Mouse (Mus musculus) hindbrain, embryonic 16.5 days (tissue): ENCODE measurements around the gene Atxn7l2. TPM values are rescaled to one million over a fixed set of nuclear protein-coding genes. Genes with fewer than 3 reads are reported as not detected.

Experiments used
- ATAC-seq: fragments of 200-750 bp; cut with Nextera tagmentation; 2 replicates; pipeline ENCODE4 v1.8.0; 2017; ENCODE audit warnings: moderate TSS enrichment, moderate library complexity
- H3K27ac ChIP-seq: fragments of 300-500 bp; sonication (generic); 2 replicates; pipeline ENCODE4 v1.5.1; 2014; ENCODE audit warnings: low read depth, mild to moderate bottlenecking, control low read depth, low read length, moderate library complexity
- H3K27me3 ChIP-seq: fragments of 300-500 bp; sonication (generic); replicated peaks from 2 replicates; pipeline ENCODE4 v1.6.1; 2014; ENCODE audit warnings: low read length; ENCODE audit not compliant: control insufficient read depth, insufficient read depth
- H3K36me3 ChIP-seq: fragments of 300-500 bp; sonication (generic); 2 replicates; pipeline ENCODE4 v1.6.1; 2014; ENCODE audit warnings: mild to moderate bottlenecking, low read length, moderate library complexity, mixed read lengths; ENCODE audit not compliant: control insufficient read depth, insufficient read depth
- H3K4me1 ChIP-seq: fragments of 300-500 bp; sonication (generic); 2 replicates; pipeline ENCODE4 v1.6.1; 2014; ENCODE audit warnings: low read depth, low read length; ENCODE audit not compliant: control insufficient read depth, insufficient read depth
- H3K4me2 ChIP-seq: fragments of 300-500 bp; sonication (generic); 2 replicates; pipeline ENCODE4 v1.6.1; 2014; ENCODE audit warnings: mild to moderate bottlenecking, low read length, control low read depth, moderate library complexity
- H3K4me3 ChIP-seq: fragments of 300-500 bp; sonication (generic); 2 replicates; pipeline ENCODE4 v1.5.1; 2014; ENCODE audit warnings: mild to moderate bottlenecking, low read length, control low read depth, moderate library complexity
- H3K9ac ChIP-seq: fragments of 300-500 bp; sonication (generic); 2 replicates; pipeline ENCODE4 v1.6.1; 2014; ENCODE audit warnings: low read depth, mild to moderate bottlenecking, control low read depth, low read length, moderate library complexity
- H3K9me3 ChIP-seq: fragments of 300-500 bp; sonication (generic); 2 replicates; pipeline ENCODE4 v1.6.1; 2014; ENCODE audit warnings: mild to moderate bottlenecking, low read length, moderate library complexity; ENCODE audit not compliant: control insufficient read depth
- WGBS: fragments of 180-500 bp; shearing (Covaris S2); extraction: QIAGEN DNeasy Blood & Tissue Kit; methylation state at CpG from one replicate; pipeline ENCODE4 v1.1.7; 2014; 5-methylcytosine and 5-hydroxymethylcytosine counted together
- polyA plus RNA-seq: library from polyadenylated mRNA; unstranded; fragments of >200 nt; fragmentation: Nextera tagmentation; extraction: Ambion mirVana; gene quantifications from 2 replicates; pipeline ENCODE4 v1.2.1, GENCODE M21; 2015

Gene Atxn7l2
- polyA plus RNA-seq, 1 experiment from 2014 or later, result 19.6 TPM

DNA sequence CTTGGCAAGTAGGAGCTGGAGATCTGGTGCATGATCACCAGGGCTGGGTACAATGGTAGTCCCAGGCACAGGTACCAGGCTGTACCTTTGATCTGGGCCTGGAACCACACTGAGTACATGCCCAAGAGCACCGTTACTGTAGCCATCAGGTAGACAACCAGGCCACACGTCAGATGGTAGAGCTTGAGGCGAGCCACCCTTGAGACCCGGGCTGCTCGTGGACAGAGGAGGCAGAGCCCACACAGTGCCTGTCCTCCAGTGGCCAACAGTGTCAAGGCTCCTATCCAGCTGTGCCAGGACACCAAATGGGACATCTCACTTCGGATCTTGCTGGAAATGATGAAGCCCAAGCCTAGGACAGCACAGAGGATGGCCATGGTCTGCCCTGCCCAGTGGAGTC is 11.5 kb downstream of the Atxn7l2 start:
- Histone ChIP-seq H3K27me3 (no peaks in the 10 kb centered on the region), H3K4me1 (peaks cover 22% of the 10 kb centered on the region)

DNA sequence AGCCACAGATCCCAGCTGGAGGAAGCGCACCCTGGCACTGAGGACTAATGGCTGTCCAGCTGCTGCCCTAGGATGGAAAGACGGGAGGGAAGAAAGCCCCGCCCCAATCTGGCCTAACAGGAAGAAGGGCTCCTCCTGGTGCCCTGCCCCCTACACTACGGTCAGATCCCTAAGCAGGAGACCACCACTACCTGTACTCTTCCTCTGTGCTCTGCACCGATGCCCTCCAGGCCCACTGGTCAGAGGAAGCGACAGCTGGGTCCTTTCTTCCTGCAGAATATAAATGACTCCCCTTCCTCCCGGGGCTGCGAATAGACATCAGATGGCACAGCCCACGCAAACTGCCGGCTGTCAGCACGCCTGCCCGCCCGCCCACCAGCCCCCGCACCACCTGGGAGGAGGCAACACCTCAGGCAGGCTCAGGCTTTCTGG is 13.7 kb downstream of the Atxn7l2 start:
- ATAC-seq, result peak; percentile 21
- Histone ChIP-seq H3K27ac (peak overlapping the region; percentile 13), H3K36me3 (peaks cover 5% of the 10 kb centered on the region), H3K9me3 (no peaks in the 10 kb centered on the region), H3K4me2 (peak overlapping the region; percentile 30), H3K27me3 (no peaks in the 10 kb centered on the region), H3K4me1 (peaks cover 22% of the 10 kb centered on the region), H3K4me3 (no peak overlapping the region), H3K9ac (peak overlapping the region; percentile 54)
- 6% methylated on average over 14 of the region's 14 CpGs for WGBS

More for the DNA sequence above, 11.5 kb downstream of the Atxn7l2 start:
- 95% methylated on average over 6 of the region's 6 CpGs for WGBS
- H3K27ac ChIP-seq, result no peak overlapping the region
- no peak for ATAC-seq
- no peaks in the 10 kb centered on the region for H3K9me3 ChIP-seq
- H3K9ac ChIP-seq, result no peak overlapping the region
- H3K4me2 ChIP-seq, result no peak overlapping the region
- peaks cover 13% of the 10 kb centered on the region for H3K36me3 ChIP-seq
- no peak overlapping the region for H3K4me3 ChIP-seq

DNA sequence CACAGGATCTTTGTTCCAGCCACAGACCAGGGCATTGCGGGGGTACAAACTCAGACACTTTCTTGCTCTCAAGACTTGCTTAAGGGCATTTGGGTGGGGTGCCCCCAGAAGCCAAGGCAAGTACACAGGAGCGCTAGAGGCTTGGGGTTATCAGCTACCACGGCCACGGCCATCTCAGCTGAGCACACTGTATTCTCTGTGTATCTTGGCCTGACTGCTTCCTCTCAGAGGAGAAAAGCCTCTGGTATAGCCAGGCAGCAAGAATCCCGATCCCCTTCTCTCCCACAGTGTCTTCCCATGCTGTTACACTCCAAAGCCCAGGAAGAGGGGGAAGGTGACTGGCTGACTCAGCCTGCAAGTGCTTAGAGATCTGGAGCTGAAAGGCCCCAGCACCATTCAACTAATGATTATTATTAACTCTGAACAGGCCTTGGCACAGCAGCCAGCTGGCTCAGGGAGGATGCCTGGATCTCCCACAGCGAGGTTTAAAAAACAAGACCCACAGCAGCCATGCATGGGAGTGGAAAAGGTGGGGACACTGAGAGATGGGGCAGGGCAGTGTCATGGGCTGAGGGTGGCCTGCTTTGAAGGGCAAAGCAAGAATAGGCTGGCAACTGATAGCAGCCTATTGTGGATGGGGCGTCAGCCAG is 14.7 kb downstream of the Atxn7l2 start:
- no peaks in the 10 kb centered on the region for H3K9me3 ChIP-seq
- ATAC-seq, result no peak
- no peak overlapping the region for H3K4me3 ChIP-seq
- peak overlapping the region; percentile 73 for H3K27ac ChIP-seq
- 0 out of 2 replicates have a peak overlapping the region, but pooled peaks have one; percentile 3 for H3K9ac ChIP-seq
- no peak overlapping the region for H3K4me2 ChIP-seq
- no peaks in the 10 kb centered on the region for H3K27me3 ChIP-seq
- H3K36me3 ChIP-seq, result 0 out of 2 replicates have a peak, but pooled peaks cover 4% of the 10 kb centered on the region
- H3K4me1 ChIP-seq, result peaks cover 19% of the 10 kb centered on the region
- 59% methylated on average over 7 of the region's 7 CpGs for WGBS

- WGBS, result 89% methylated on average over 4 of the region's 4 CpGs
- Histone ChIP-seq H3K27me3 (no peaks in the 10 kb centered on the region), H3K4me3 (no peak overlapping the region), H3K27ac (no peak overlapping the region), H3K4me2 (no peak overlapping the region), H3K36me3 (0 out of 2 replicates have a peak, but pooled peaks cover 6% of the 10 kb centered on the region), H3K9ac (no peak overlapping the region), H3K9me3 (no peaks in the 10 kb centered on the region), H3K4me1 (peaks cover 19% of the 10 kb centered on the region)
- no peak for ATAC-seq
Observed at GRCm38 (mm10) chr3:108195287-108195686, 15.4 kb downstream of the Atxn7l2 start.

DNA sequence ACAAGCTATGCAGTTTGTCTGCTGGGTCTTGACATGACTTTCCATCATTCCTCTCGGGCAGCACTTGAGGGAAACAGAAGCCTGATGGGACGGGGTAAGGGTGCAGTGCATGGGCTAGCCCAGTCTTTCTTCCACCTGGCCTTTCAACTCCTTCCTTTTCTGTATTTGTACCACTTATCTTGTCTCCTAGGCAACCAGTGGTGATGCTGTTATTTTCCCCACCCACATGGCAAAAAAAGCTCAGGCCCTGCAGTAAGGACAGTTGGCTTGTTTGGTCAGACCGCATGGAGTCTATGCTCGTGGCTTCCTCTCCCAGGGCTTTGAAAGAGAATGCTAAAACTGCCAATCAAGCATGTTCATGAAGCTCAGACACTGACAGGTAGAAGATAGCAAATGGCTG is 17.0 kb downstream of the Atxn7l2 start:
- no peaks in the 10 kb centered on the region for H3K9me3 ChIP-seq
- 83% methylated on average over 4 of the region's 4 CpGs for WGBS
- peaks cover 19% of the 10 kb centered on the region for H3K4me1 ChIP-seq
- no peaks in the 10 kb centered on the region for H3K27me3 ChIP-seq
- H3K36me3 ChIP-seq, result 0 out of 2 replicates have a peak, but pooled peaks cover 4% of the 10 kb centered on the region
- H3K4me2 ChIP-seq, result no peak overlapping the region
- H3K9ac ChIP-seq, result no peak overlapping the region
- no peak overlapping the region for H3K27ac ChIP-seq
- H3K4me3 ChIP-seq, result no peak overlapping the region
- no peak for ATAC-seq

- Histone ChIP-seq H3K9ac (no peak overlapping the region), H3K27ac (no peak overlapping the region), H3K4me2 (no peak overlapping the region), H3K4me1 (peaks cover 19% of the 10 kb centered on the region), H3K27me3 (no peaks in the 10 kb centered on the region), H3K9me3 (no peaks in the 10 kb centered on the region), H3K36me3 (peaks cover 7% of the 10 kb centered on the region; the same call in 1 of the 2 replicates), H3K4me3 (no peak overlapping the region)
- ATAC-seq, result no peak
- WGBS, result 64% methylated on average over 5 of the region's 5 CpGs
Observed at GRCm38 (mm10) chr3:108189897-108190296, 20.8 kb downstream of the Atxn7l2 start.

- Histone ChIP-seq H3K9me3 (no peaks in the 10 kb centered on the region), H3K27me3 (no peaks in the 10 kb centered on the region), H3K4me2 (no peak overlapping the region), H3K4me3 (no peak overlapping the region), H3K4me1 (peaks cover 19% of the 10 kb centered on the region), H3K27ac (no peak overlapping the region), H3K36me3 (peaks cover 7% of the 10 kb centered on the region; the same call in 1 of the 2 replicates), H3K9ac (no peak overlapping the region)
- 69% methylated on average over 9 of the region's 9 CpGs for WGBS
- ATAC-seq, result no peak
Observed at GRCm38 (mm10) chr3:108188716-108189490, 21.8 kb downstream of the Atxn7l2 start.

DNA sequence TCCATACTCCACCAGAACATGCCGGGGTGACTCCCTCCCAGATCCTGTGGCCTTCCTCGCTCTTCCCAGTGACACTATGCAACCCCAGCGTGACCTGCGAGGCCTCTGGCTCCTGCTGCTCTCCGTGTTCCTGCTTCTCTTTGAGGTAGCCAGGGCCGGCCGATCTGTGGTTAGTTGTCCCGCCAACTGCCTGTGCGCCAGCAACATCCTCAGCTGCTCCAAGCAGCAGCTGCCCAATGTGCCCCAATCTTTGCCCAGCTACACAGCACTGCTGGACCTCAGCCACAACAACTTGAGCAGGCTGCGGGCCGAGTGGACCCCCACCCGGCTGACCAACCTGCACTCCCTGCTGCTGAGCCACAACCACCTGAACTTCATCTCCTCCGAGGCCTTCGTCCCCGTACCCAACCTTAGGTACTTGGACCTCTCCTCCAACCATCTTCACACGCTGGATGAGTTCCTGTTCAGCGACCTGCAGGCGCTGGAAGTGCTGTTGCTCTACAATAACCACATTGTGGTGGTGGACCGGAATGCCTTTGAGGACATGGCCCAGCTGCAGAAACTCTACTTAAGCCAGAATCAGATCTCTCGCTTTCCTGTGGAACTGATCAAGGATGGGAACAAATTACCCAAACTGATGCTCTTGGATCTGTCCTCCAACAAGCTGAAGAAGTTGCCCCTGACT is 23.5 kb downstream of the Atxn7l2 start:
- no peaks in the 10 kb centered on the region for H3K9me3 ChIP-seq
- WGBS, result 61% methylated on average over 20 of the region's 20 CpGs
- peak overlapping the region; percentile 82 for H3K4me2 ChIP-seq
- H3K36me3 ChIP-seq, result peaks cover 7% of the 10 kb centered on the region; the same call in 1 of the 2 replicates
- H3K4me1 ChIP-seq, result peaks cover 19% of the 10 kb centered on the region
- peak; percentile 29; the same call in 1 of the 2 replicates for ATAC-seq
- H3K9ac ChIP-seq, result peak overlapping the region; percentile 91
- no peak overlapping the region for H3K27ac ChIP-seq
- H3K4me3 ChIP-seq, result peak overlapping the region; percentile 82
- H3K27me3 ChIP-seq, result no peaks in the 10 kb centered on the region
